Mouse (Mus musculus): ENCODE data around the gene Helz.

Gene Helz

GRCm38 (mm10) chr11:107676207-107676940 lies 128.6 kb downstream of the Helz start:
- DNase-seq = peak; percentile 20

DNA sequence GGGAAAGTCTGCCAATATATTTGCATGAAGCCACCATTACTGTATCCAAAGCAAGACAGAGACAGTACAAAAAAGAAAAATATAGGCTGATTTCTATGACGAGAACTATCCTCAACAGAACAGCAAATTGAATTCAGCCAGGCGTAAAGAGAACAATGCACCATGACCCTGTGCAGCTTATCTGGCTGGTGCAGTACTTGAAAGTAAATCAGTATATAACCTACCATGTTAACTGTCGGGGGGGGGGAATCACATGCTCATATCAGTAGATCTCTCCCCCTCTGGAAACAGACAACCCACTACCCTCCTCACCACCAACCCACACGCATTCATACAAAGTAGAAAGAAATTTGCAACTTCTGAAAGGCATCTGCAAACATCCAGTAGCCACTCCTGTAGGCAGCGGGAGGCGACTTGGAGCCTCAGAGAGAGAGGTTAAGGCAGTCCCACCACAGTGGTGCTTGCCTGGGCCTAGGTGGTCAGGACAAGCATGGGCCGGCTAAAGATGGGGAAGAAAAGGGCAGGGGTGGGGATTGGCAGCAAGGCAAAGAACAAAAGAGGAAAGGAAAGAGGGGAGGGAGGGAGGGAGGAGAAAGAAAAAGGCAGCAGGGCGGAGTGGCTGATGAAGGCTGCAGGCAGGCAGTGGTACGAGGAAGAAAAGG lies 135.1 kb downstream of the Helz start:
- DNase-seq = peak; percentile 69

DNA sequence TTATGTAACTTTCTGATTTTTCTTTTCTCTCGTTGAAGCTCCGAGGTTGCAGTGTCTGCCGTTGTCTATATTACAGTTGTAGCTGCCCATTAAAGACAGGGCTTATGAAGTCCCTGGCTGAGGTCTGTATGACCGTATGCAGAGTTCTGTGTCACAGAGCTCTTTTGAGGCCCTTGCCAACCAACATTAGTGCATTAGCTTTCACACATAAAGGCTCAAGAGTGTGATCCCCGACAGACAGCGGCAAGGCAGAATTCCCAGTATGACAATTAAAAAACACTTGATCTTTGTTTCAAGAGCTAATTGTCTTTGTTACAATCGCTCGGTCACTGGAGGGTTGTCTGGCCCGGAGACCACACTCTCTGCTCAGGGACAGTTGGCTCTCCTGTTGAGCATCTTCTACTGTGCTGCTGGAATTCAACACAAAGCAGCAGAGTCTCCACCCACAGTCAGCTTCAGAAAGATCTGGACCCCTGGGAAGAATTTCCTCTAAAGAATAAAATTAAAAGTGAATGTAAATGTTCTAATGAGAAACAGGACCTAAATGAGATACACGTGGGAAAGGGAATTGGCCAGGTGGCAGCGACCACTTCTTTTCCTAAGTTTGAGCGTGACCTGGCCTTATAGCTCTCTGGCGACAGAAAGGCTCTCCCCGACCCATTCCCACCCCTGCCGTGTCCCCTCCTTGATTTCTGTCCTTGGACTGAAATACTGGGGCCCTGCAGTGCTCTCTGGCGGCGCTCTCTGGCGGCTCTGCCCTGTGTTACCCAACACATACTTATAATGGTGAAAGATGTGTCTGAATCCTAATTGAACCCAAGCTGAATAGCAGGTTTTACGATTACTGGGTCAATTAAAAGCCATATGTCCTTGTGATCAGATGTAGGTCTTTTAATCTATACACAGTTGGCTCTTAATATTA lies 136.1 kb downstream of the Helz start:
- peak; percentile 67 for DNase-seq

GRCm38 (mm10) chr11:107686290-107686689 lies 138.6 kb downstream of the Helz start:
- no peak for DNase-seq

DNA sequence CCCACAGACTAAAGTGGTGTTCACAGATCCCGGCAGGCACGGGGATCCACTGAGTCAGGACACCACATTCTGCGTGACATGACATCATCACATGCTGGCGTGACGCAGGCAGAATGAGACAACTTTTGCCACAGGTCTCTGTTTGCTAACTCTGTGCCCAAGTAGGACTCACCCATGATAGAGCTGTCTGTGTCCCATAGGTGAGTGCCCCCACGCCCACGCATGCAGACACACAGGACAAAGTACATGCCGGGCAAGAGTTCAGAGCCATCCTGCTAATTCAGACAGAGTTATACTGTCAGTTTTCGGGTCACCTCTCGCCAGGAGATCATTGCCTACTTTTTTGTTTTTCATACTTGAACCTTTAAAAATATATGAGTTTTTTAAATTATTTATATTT lies 140.8 kb downstream of the Helz start:
- DNase-seq = no peak

DNA sequence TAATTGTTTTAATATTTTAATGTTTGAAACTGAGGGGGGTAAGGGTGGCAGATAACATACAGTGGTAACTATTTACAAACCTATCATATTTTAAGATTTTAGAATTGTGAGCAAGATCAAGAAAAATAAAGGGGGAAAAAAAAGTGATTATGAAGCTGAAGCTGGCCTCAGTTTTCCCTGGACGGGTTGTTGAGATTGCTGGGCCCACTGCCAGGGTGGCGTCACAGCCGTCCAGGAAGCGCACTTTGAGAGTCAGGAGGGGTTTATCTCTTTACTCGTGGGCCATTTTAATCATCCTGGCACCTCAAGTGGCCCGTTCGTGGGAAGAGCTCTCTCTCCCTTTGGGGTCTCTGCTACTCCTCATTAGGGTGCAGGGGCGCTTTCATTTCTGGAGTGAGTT lies 143.8 kb downstream of the Helz start:
- peak; percentile 24 for DNase-seq

GRCm38 (mm10) chr11:107693338-107693737 lies 145.6 kb downstream of the Helz start:
- no peak for DNase-seq

- no peak for DNase-seq
Observed at GRCm38 (mm10) chr11:107699967-107700366, 152.2 kb downstream of the Helz start.

- DNase-seq = peak; percentile 46
Observed at GRCm38 (mm10) chr11:107703272-107704134, 155.8 kb downstream of the Helz start.

DNA sequence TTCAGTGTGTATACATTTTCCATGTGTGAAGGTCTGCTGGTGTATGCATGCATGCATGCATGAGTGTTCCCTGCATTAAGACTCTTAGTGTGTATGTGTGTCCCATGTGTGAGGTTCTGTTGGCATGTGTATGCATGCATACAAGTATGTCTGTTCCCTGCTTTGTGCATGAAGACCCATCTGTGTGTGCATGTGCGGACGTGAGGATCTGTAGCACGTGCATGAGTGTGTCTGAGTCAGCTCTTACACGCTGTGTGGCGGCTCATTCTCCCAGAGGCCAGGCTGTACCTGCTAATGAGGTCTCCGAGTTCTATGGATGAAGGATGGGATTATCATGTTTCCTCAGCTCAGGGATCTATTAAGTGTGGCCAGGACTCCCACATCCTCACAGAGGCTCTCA lies 157.3 kb downstream of the Helz start:
- DNase-seq = peak; percentile 15

- peak; percentile 14 for DNase-seq
Observed at GRCm38 (mm10) chr11:107705476-107706074, 157.8 kb downstream of the Helz start.

- peak; percentile 44 for DNase-seq
Observed at GRCm38 (mm10) chr11:107707897-107708610, 160.3 kb downstream of the Helz start.

GRCm38 (mm10) chr11:107710379-107710778 lies 162.6 kb downstream of the Helz start:
- no peak for DNase-seq

GRCm38 (mm10) chr11:107714368-107714767 lies 166.6 kb downstream of the Helz start:
- DNase-seq = no peak

DNA sequence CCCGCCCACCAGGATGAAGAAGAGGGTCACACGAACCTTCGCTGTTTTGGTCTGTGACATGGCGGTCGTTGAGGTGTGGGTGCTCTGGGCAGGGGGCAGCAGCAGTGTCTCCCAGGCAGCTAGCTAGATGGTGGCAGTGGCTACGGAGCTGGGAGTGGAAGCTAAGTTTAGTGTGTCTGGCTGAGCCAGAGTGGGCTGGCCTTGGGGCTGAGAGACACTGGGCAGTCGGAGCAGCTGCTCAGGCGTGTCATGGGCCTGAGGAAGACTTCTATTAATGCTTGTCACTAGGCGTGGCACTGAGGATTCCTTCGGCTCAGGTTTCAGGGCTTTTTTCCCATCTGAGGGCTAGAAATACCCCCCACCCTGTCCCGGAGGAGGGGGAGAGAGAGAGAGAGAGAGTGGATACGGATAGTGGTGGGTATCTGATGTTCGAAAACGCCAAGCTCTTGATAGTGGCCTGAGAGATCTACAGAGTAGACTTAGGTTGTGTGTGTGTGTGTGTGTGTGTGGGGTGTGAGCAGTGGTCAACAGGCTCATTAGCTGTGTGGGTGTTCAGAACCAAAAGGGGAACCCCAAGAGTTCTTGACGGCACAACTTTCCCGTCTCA lies 168.7 kb downstream of the Helz start, which contains the start of gene Cacng1:
Gene Cacng1 (minus strand): TSS at position 191 of the 607 bp plus-strand sequence.
- no peak for DNase-seq

DNA sequence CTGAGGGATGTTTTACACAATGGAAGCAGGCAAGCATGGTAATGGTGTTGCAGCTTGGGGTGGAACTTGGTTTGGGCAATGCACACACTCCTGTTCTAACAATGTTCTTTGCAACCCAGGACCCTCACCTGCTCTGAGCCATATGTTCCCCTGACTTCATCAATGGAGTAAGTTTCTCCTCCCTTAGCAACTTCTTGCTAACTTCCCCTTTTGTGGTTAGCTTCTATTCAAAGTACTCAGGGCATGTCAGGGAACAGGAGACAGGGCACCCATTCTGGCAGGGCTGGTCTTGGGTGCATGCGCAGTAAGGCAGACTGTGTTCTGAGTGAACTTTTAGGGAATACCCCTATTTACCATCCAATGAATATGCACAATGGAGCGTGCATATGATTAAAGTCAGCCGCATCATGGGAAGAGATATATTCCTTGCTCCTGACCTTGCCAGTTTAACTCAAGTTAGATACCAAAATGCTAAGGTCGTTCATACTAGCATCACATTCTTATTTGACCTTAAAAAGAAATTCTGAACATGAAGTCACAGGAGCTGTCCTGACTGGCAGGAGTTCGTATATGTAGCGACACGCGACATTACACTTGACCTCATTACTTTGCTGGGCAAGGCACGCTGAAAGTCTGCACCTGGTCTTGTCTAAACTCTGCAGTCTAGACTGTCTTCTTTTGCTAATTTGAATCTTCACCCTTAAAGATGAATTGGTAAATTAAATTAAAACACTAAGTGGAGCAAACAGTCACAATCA lies 172.7 kb downstream of the Helz start:
- DNase-seq = no peak

GRCm38 (mm10) chr11:107721057-107721456 lies 173.3 kb downstream of the Helz start:
- no peak for DNase-seq

- no peak for DNase-seq
Observed at GRCm38 (mm10) chr11:107724603-107725002, 176.9 kb downstream of the Helz start.

DNA sequence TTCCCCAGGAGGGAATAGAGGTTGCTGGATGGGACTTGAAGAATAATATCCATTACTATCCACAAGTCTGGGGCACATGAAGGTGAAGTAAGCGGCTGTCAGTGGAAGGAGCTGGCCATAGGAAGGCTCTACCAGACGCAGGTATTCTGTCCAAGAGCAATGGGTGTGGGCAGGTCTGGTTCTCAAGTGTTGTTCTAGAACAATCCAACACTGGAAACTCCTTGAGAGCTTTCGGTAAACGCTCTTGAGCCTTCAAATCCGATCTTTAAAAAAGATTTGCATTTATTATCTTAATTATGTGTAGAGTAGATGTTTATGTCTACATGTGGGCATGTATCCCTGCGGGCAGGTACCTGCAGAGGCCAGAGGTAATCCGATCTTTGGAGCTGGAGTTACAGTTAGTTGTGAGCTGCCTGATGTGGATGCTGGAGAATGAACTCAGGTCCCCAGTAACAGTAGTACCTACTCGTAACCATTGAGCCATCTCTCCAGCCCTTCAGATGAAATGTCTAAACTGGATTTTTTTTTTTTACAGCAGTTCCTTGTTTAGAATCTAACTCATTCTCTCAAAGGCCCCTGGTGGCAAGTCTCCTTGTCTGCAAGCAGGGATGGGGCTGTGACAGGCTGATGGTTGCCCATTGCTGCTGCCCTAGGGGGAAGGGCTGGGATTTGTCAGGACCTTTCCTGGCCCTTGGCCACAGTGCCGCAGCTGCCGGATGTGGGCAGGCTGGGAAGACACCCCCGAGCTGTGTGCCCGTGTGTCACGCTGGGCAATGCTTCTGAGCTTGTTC lies 180.5 kb downstream of the Helz start:
- DNase-seq = peak; percentile 35
